Mouse (Mus musculus): ENCODE results near the gene Naaladl1.
"Not testable (repeated sequence)": the region's sequence is repeated elsewhere in the genome, so short reads cannot be mapped to it uniquely, and the experiment has no call there.

Naaladl1 gene

DNA sequence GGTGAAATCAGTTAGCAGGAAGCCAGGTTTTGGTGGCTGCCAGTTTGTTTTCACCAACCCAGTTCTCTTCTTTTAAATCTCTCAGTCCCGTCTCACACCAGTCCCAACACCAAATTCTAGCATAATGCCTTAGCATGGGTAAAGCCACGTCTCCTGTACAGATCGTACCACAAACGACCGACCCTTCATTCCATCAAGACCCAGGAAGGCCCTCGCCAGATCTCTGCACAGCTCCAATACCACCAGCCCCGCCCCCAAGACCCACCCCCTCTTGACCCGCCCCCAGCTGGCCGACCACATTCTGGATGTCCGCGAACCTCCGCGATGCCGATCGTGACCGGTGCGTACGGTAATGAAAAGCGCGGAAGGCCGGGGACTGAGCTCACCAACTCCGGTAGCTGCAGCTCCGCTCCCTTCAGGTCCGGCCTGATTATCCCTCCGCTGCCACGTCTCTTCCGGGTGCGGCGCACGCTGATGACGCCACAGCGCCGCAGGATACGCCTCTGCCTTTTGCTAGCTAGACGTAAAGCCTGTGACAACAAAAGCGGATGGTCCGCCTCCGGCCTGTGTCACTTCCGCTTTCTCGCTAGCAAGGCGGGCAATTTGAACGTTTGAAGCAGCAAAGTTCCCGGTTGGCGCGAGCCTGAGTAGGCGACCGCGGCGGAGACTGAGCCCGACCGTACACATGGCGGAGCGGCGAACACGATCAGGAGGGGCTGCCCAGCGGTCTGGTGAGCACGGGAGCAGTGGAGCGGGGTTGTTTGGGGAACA lies 20.9 kb upstream of the Naaladl1 start, which contains the start of the genes Zfpl1 and Cdca5:
Zfpl1 (minus strand) TSS at position 479 of the 771 bp plus-strand sequence.
Cdca5 (plus strand) TSS at position 506 of the 771 bp plus-strand sequence.
- peak; percentile 97 for DNase-seq

DNA sequence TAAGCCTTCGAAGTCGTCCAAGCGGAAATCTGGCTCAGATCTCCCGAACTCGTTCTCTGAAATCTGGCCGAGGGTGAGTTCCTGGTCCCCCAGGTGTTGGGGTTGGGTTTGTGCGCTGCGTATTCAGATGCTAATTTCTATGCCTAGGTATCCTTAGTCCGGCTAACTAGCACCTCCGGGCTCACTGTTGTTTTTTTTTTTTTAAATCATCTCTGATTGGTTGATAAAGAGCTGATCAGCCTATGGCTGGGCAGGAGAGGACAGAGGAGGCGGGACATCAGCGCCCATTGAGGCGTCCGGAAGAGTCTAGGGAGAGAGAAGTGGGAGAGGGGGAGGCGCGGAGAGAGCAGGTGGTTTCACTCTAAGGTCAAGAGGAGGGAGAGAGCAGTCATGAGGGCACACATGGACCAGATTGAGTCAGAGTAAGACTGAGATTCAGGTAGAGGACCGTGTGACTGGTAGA lies 20.1 kb upstream of the Naaladl1 start:
- peak; percentile 59 for DNase-seq

DNA sequence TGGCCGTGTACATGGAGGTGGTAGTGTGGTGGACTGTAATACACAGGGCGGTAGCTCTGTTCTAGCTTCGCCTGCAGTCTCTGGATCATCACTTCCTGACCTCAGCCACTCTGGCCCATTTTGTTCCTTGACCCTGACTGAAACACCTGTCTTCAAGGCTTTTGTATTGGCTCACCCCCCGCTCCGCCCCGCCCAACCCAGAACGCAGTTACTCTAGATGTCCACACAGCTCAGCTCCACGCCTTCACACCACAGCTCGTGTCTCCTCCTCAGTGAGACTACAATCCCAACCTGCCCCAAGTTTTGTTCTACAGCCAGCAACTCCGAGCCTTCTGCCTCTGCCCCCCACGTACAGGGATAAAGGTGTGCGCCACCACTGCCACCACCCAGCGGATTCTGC lies 16.7 kb upstream of the Naaladl1 start:
- DNase-seq: no peak

DNA sequence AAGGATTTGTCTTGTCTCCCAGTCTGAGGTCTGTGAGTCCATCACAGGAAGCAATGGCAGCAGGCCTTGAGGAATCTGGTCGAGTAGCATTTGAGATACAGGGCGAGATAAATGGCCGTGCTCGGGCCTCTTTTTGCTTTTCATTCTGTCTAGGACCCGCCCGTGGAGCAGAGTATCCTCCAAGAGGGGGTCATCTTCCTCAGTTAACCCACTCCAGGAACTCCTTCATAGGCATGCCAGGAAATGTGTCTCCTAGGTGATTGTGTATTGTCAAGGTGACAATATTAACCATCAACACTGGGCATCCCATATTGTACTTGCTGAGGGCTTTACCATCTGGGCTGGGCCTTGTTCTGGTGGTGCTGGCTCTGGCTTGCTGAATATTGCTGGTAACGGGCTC lies 11.5 kb upstream of the Naaladl1 start, which contains the start of gene AC131692.1:
AC131692.1 (plus strand) TSS at position 301 of the 400 bp plus-strand sequence.
- DNase-seq: no peak

GRCm38 (mm10) chr19:6097847-6098246 lies 7.7 kb upstream of the Naaladl1 start:
- DNase-seq: no peak

DNA sequence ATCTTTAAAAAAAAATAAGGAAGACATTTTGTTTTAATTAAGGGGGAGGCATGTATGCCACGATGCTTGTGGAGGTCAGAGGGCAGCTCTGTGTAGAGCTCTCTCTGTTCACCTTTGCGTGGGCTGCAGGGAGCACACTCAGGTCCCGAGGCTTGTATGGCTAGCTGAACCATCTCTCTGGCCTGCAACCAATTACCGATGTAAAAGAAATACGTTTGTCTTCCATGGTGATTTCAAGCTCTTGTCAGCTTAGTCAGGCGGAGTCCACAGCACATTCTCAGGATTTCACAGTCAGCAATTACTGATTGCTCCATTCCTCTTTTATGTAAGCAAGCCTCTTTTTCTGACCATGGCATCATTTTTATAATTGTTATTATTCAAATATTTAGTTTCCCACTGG lies 4.4 kb upstream of the Naaladl1 start:
- no peak for DNase-seq

- no peak for DNase-seq
Measured at GRCm38 (mm10) chr19:6102169-6102853, 3.3 kb upstream of the Naaladl1 start.

- DNase-seq: no peak
Measured at GRCm38 (mm10) chr19:6104476-6104875, 1.1 kb upstream of the Naaladl1 start.

DNA sequence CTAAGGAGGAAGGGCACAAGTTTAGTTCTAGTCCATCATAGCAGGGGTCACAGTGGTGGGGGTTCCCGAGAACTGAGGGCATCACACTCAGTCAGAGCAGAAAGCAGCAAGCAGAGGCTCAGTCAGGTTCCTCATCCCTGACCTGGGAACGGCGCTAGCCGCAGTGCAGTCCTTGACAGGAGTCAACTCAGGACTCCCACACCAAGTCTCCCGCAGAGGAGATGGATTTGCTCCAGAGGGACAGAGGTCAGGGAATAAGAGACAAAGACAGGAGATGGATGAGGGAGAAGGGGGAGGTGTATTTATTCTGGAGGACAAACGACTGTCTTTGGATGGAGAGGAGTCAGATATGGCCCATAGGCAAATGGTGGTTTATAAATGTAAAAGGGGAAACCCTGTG lies 7.5 kb downstream of the Naaladl1 start:
- peak; percentile 24 for DNase-seq

DNA sequence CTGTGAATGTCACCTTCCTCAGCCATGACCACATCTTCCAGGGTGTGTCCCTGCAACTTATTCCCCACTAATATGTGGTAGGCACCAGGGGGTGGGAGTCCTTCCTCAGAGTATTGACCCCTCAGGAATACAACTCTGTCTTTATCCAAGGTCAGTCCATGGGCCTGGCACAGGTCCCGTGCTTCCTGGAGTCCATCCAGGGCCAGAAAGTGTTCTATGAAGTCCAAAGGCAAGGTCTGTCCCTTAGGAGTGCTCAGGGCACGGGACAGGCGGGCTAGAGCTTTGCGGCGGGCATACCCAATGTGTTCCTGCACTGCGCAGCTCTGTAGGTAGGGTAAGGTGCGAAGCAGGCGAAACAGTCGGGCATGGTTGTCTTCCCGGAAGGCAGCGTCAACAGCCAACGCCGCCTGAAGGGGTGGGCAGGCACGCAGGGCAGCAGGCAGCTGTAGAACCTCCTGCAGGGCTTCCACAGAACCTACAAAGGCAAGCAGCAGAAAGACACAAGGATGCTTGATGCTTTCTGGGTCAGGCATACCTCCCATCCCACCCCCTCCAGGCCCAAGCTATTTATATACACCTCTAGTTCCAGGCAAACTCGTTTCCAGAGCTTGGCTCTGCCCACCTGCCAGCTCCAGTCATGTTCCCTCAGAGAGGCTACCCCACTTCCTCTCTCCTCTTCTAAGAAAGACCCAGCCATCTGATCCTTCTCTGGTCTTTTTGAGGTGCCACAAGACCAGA lies 10.7 kb downstream of the Naaladl1 start:
- peak; percentile 61 for DNase-seq

GRCm38 (mm10) chr19:6117346-6117985 lies 11.9 kb downstream of the Naaladl1 start:
- DNase-seq: no peak

GRCm38 (mm10) chr19:6117986-6118676 lies 12.5 kb downstream of the Naaladl1 start, which contains the start of gene Sac3d1:
Gene Sac3d1, minus strand, starts transcription at chr19:6118650.
- DNase-seq: peak; percentile 88

DNA sequence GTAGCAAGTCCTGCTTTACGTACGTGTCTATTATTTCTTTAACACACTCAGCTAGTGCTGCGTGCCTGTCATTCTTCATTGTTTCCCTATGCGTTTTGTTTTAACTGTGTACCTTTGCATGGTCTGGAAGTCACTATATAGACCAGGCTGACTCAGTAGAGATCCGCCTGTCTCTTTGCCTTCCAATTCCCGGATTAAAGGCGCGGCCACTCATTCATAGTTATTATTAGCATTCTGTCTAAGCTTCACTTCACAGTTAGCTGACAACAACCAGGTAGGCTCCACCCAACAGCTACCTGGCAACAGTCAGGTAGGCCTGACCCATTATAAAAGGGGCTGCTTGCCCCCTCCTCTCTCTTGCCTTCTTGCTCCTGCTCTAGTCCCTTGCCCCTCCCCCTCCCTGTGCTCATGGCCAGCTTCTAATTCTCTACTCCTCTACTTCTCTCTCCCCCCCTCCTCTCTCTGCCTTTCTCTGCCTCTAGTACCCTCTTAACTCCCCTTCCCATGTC lies 13.1 kb downstream of the Naaladl1 start:
- DNase-seq: no peak

DNA sequence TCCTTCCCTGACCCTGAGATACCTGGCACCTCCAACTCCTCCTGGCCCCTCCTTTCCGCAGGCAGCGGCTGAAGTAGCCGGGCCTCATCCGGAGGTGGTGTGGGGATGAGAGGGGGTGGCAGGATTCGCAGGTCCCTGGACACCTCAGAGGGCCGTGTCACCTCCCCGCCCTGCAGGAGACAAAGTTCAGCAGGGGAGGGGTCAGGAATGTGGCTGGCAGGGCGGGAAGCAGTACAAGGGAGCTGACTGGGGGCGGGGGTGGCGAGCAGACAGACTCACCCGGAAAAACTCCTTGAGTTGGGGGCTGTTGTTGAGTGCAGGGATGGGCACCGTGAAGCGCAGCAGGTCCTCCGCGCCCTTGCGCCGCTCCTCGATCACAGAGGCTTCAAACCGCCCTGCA lies 16.2 kb downstream of the Naaladl1 start:
- DNase-seq: no peak

- DNase-seq: no peak
Measured at GRCm38 (mm10) chr19:6123330-6123729, 17.7 kb downstream of the Naaladl1 start.

DNA sequence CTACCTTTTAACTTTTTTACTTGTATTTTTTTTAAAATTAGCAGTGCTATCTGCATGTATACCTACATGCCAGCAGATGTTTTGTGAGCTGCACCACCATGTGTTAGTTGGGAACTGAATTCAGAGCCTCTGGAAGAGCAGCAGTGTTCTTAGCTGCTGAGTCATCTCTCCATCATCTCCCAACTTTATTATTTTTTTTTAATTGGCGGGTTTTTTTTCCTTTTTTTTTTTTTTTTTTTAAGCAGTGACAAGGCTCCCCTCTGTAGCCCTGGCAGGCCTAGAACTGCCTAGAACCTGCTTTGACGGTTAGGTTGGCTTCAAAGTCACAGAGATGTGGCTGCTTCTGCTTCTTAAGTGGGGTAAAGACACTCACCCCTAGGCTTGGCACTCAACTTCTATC lies 19.3 kb downstream of the Naaladl1 start:
- no peak for DNase-seq

- DNase-seq: no peak
Measured at GRCm38 (mm10) chr19:6126289-6126688, 20.7 kb downstream of the Naaladl1 start.

- no peak for DNase-seq
Measured at GRCm38 (mm10) chr19:6126789-6127580, 21.4 kb downstream of the Naaladl1 start.

DNA sequence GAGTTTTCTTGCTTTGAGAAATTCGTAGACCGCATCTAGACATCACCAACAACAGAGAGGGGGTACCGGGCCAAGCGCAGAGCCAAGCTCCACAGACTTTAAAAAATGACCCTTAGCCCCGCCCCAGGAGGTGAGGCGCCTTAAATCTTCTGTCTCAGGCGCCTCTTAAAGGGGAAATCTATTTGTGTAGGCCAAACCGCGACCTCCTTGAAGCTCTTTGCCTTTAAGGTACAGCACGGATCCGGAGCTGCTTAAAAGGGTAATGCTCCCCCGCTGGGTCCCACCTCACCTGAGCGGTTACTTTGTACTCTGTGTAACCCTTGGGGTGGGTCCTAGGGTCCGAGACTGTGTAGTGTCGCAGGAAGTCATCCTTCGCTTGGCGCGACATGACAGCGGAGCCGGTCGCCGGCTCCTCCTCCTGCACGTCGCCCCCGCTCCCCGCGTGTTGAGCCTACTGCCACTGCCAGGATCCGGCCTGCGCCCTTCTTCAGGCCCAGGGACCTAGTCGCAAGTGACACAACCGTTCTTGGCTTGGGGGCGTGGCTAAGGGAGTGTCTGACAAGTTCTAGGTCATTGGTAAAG lies 22.3 kb downstream of the Naaladl1 start, which contains the start of gene Snx15:
Snx15 (minus strand) TSS at position 545 of the 582 bp plus-strand sequence.
- peak; percentile 98 for DNase-seq

DNA sequence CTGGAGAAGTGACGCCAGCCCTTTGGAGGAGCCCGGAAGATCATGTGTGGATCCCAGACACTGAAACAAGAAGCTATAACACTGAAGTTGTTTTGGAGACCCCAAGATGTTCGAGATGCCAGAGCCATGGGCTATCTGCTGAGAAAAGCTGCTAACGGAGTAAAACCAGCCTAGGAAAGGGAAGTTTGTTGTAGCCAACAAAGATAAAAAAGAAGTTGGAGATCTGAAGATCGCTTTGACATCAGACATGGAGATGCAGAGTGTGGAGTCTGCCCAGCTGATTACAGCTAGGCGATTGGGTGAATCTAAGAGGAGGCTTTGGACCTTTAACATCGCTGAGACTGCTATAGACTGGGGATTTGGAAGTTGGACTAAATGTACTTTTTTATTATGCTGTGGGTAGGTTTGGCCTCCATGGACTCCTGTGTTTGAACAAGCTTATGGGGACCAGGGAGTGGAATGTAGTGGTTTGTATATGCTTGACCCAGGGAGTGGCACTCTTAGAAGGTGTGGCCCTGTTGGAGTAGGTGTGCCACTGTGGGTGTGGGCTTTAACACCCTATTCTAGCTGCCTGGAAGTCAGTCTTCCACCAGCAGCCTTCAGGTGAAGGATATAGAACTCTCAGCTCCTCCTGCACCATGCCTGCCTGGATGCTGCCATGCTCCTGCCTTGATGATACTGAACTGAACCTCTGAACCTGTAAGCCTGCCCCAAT lies 25.0 kb downstream of the Naaladl1 start:
- not testable (repeated sequence) for DNase-seq

Measured in kidney, adult 11 months (tissue).